Mouse (Mus musculus): ENCODE data around the gene Rcn3.
"Not testable (repeated sequence)": the region's sequence is repeated elsewhere in the genome, so short reads cannot be mapped to it uniquely, and the experiment has no call there.

Rcn3 gene

GRCm38 (mm10) chr7:45092048-45092447 is at the start of gene Rcn3:
Gene Rcn3, minus strand, starts transcription at chr7:45092221.
- no peak for DNase-seq (ENCODE audit: low spot score in 2 of 2)

- peak; percentile 45 to 55 for DNase-seq (ENCODE audit: low spot score in 2 of 2)
These were observed 49.3 kb upstream of the Rcn3 start for GRCm38 (mm10) chr7:45141319-45141718.

GRCm38 (mm10) chr7:45139904-45140723 is 48.1 kb upstream of the Rcn3 start:
- no peak for DNase-seq (ENCODE audit: low spot score in 2 of 2)

- DNase-seq (ENCODE audit: low spot score in 2 of 2), result no peak
These were observed 46.4 kb upstream of the Rcn3 start for GRCm38 (mm10) chr7:45138403-45138802.

- DNase-seq (ENCODE audit: low spot score in 2 of 2), result no peak
These were observed 45.4 kb upstream of the Rcn3 start for GRCm38 (mm10) chr7:45137171-45138006.

- peak; percentile 87 to 90 for DNase-seq (ENCODE audit: low spot score in 2 of 2)
These were observed 44.1 kb upstream of the Rcn3 start, which contains the start of the genes Gm45713 and Flt3l for GRCm38 (mm10) chr7:45135993-45136567. Gene Gm45713, minus strand, starts transcription at chr7:45136231. Gene Flt3l, minus strand, starts transcription at chr7:45136432.

GRCm38 (mm10) chr7:45135370-45135769 is 43.3 kb upstream of the Rcn3 start:
- DNase-seq (ENCODE audit: low spot score in 2 of 2), result no peak

- no peak for DNase-seq (ENCODE audit: low spot score in 2 of 2)
These were observed 42.6 kb upstream of the Rcn3 start for GRCm38 (mm10) chr7:45134544-45135026.

- DNase-seq (ENCODE audit: low spot score in 2 of 2), result no peak
These were observed 41.6 kb upstream of the Rcn3 start for GRCm38 (mm10) chr7:45133446-45134159.

- DNase-seq (ENCODE audit: low spot score in 2 of 2), result no peak
These were observed 39.8 kb upstream of the Rcn3 start for GRCm38 (mm10) chr7:45131850-45132249.

- DNase-seq (ENCODE audit: low spot score in 2 of 2), result no peak
These were observed 37.9 kb upstream of the Rcn3 start for GRCm38 (mm10) chr7:45129776-45130512.

GRCm38 (mm10) chr7:45129318-45129717 is 37.3 kb upstream of the Rcn3 start:
- no peak for DNase-seq (ENCODE audit: low spot score in 2 of 2)

- peak; percentile 96 to 98 for DNase-seq (ENCODE audit: low spot score in 2 of 2)
These were observed 36.7 kb upstream of the Rcn3 start, which contains the start of gene Rpl13a for GRCm38 (mm10) chr7:45128624-45129246. Gene Rpl13a, minus strand, starts transcription at chr7:45128761.

GRCm38 (mm10) chr7:45127700-45128224 is 35.7 kb upstream of the Rcn3 start:
- DNase-seq (ENCODE audit: low spot score in 2 of 2), result no peak

GRCm38 (mm10) chr7:45126844-45127699 is 35.1 kb upstream of the Rcn3 start:
- DNase-seq (ENCODE audit: low spot score in 2 of 2), result no peak

GRCm38 (mm10) chr7:45126147-45126843 is 34.3 kb upstream of the Rcn3 start:
- no peak for DNase-seq (ENCODE audit: low spot score in 2 of 2)

GRCm38 (mm10) chr7:45125649-45126048 is 33.6 kb upstream of the Rcn3 start:
- DNase-seq (ENCODE audit: low spot score in 2 of 2), result not testable (repeated sequence)

- DNase-seq (ENCODE audit: low spot score in 2 of 2), result no peak
These were observed 33.2 kb upstream of the Rcn3 start for GRCm38 (mm10) chr7:45125144-45125600.
